Mouse (Mus musculus) mouse trophoblast stem cell (cell line): ENCODE measurements around the gene Hist1h3i.
"Not testable (repeated sequence)": the region's sequence is repeated elsewhere in the genome, so short reads cannot be mapped to it uniquely, and the experiment has no call there.

Experiments used
- in situ Hi-C, 2 experiments: fragments of 300-500 bp; cut with MseI, MboI; formaldehyde crosslinking; loops; 2 replicates in 1 of 2; 3 replicates in 1 of 2; pipeline ENCODE4 v1.15.1; 2025

Hist1h3i gene

DNA sequence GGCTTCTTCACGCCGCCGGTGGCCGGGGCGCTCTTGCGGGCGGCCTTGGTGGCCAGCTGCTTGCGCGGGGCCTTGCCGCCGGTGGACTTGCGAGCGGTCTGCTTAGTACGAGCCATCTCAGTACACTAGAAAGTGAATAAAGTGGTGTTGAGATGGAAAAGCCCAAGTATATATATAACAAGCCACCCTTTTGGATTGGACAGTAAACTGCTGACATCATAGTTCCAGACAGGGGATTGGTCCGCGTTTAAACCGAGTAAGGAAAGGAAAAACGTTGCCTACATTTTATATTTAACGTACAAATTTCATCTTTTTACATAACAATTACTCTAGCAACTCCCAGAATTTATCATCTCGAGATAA, at the start of gene Hist1h3i:
Hist1h3i (minus strand) TSS at position 116 of the 363 bp plus-strand sequence.
- in situ Hi-C loops: no loop called here

DNA sequence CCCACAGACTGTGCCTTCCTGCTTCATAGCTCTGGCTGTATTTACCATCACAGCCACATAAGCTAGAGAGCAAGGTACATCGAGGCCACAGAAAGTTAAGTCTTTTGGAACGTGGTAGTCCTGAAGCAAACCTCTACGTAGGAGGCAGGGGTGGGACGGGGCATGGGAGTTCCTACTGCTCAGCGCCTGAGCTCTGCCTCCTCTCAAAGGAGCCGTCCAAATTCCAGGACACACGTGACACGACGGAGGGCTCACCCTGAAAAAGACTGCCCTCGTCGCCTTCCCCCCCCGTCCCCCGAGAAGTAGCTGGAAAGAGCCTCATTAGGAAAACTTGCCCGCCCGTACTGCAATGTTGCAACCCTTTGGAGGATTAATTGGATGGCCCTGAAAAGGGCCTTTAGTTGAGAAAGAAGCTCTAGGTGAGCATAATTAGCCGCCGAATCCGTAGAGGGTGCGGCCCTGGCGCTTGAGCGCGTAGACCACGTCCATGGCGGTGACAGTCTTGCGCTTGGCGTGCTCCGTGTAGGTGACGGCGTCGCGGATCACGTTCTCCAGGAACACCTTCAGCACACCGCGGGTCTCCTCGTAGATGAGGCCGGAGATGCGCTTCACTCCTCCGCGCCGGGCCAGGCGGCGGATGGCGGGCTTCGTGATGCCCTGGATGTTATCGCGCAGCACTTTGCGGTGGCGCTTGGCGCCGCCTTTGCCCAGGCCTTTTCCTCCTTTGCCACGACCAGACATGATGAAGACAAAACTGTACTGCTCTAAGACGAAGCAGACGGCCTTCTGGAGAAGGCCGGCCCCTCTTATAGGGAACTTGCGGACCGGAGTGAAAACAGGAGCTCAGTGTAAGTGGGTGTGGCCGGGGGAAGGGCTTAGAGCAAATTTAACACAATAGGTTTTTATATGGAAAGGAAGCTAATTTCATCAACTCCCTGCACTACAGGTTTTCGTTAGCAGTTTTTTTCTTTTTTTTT, 48.5 kb upstream of the Hist1h3i start, which contains the start of gene Hist1h4n:
Hist1h4n (minus strand) TSS at position 779 of the 977 bp plus-strand sequence.
- in situ Hi-C loops: not testable (repeated sequence)

- in situ Hi-C loops: no loop called here
Observed at GRCm38 (mm10) chr13:21830344-21830743, 47.2 kb upstream of the Hist1h3i start.

DNA sequence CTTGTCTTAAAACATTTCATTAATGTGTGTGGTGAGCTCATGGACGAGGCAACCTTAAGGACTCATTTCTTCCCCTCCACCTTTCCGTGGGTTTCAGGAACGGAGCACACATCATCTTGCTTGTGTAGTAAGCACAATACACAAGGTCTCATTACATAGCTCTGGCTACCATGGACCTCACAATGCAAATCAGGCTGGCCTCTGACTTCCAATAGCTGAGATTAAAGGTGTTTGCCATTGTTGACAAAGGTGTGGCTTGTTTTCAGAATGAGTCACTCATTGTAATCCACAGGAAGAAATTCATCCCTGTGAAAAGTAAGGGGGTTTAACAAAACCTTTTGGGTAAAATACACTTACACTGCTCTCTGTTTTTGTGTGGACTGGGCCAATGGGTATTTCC, 45.3 kb upstream of the Hist1h3i start:
- in situ Hi-C loops: no loop called here

DNA sequence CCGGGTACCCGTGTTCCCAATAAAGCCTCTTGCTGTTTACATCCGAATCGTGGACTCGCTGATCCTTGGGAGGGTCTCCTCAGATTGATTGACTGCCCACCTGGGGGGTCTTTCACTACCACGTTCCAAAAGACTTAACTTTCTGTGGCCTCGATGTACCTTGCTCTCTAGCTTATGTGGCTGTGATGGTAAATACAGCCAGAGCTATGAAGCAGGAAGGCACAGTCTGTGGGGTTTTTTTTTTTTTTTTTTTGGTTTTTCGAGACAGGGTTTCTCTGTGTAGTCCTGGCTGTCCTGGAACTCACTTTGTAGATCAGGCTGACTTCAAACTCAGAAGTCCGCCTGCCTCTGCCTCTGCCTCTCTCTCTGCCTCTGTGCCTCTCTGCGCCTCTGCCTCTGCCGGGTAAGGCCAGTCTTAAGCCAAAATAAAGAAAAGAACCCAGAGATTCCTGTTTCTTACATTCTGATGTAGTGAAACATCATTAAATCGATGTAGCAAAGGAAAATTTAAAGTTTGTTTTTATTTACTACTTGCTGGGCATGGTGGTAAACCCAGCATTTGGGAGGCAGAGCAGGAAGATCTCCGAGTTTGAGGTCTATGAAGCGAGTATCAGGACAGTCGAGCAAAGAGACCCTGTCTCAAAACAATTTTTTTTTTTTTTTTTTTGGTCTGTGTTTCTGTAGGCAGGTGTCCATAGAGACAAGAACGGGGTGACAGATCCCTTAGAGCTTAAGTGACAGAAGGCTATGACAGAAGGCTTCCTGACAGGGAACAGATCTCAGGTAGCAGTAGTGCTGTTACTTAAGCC, 37.1 kb upstream of the Hist1h3i start:
- in situ Hi-C loops: not testable (repeated sequence)

GRCm38 (mm10) chr13:21812092-21812491, 28.9 kb upstream of the Hist1h3i start:
- in situ Hi-C loops: not testable (repeated sequence)

GRCm38 (mm10) chr13:21811539-21811938, 28.4 kb upstream of the Hist1h3i start, which contains the start of gene Hist1h4m:
Gene Hist1h4m (plus strand): TSS chr13:21811746.
- in situ Hi-C loops: not testable (repeated sequence)

DNA sequence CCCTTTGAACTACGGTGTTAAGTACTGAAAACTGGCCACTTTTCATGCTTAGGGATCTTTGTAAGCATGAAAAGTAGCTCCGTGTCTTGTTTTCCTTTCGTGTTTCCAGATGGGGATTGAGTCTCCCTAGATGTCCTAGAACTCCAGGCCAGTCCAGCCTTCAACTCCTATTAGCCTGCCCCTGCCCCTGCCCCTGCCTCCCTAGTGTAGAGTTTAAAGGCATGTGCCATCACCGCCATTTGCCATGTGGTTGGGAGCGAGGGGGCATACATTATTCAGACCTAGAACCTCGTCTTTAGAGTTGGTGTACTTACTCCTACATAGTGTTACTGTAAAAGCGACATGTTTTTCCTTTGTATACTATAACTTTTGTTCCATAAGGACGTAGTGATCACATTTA, 27.9 kb upstream of the Hist1h3i start:
- in situ Hi-C loops: not testable (repeated sequence)

GRCm38 (mm10) chr13:21810073-21810472, 26.9 kb upstream of the Hist1h3i start, which contains the start of the genes Hist1h2bq and Hist1h2ao:
Gene Hist1h2bq (minus strand): TSS chr13:21810197.
Gene Hist1h2ao (plus strand): TSS chr13:21810465.
- in situ Hi-C loops: not testable (repeated sequence)

DNA sequence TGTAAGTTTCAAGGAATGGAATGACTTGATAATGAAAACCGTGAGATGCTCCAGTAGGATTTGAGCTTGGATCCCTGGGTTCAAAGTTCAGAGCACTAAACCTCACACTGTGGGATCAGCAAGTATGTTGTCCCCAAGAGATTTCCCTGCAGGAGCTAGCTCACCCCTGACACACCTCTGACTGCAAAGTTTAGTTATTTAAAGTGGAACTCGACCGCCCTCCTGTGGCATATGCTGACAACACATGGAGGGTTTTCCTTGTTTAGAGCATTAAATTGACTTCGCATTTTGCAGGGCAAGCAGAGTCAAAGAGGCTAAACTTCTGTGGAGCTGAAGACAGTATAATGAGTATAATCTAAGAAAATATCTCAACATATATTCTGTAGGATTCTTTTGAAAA, 19.9 kb upstream of the Hist1h3i start:
- in situ Hi-C loops: not testable (repeated sequence)

DNA sequence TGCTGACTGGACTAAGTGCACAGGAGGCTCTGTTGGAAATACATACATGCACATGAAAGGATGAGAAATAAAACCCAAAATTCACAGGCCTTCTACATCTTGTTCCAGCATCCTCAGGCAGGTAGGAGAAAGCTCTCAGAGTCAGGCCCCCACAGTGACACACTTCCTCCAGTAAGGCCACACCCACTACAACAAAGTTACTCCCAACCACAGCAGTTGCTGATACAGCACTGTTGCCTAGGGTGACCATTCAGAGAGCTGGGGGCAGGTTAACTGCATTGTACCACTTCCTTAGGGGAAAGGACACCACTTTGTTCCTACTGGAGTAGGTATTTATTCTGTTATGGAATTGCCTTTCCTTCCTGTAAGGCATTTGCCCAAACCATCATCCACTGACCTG, 14.0 kb upstream of the Hist1h3i start:
- in situ Hi-C loops: not testable (repeated sequence)

- in situ Hi-C loops: no loop called here
Observed at GRCm38 (mm10) chr13:21795584-21795983, 12.4 kb upstream of the Hist1h3i start.

DNA sequence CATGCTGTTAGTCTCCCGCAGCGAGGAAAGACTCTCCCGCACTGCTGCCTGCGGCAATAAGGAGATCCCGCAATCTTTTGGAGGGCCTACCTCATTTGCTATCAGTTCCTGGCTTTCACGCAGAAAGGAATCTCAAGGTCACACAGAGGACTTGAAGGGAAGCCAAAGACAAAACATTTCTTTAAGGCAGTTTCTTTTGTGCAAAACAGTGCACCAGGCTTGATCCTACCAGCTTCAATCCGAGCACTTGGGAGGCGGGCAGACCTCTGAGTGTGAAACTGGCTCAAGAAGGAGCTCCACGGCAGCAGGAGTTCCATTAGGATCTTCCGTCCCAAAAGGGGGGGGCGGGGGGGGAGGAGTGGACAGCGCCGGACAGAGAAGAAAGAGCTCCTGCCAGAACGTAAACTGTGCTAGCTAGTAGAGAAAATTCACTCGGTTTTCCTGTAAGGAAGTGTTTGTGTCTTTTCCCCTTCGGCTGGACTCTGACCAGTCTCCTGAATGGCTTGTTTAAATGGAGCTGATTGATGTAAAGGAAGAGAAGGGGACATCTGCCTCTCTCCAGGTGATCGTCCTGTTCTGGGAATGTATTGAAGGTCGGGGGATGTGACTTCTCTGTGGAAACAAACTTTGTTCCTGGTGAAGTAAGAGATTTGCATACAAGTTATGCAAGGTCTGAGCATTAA, 7.6 kb upstream of the Hist1h3i start:
- in situ Hi-C loops: no loop called here

DNA sequence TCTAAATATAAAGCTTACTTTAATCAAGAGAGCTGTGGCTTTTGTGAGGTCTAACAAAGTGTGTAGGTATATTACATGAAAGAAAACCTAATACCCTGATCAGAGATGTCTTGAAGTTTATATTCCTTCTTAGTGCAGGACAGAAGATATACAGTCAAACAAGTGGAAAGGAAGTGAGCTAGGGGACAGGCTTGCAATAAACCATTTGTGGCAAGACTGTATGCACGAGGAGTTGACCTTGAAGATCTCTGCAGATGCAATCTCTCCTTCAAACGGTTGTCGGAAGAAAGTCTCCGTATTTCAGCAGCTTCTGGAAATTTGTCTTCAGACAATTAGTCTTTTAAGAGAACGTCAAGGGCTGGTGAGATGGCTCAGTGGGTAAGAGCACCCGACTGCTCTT, 6.8 kb upstream of the Hist1h3i start:
- in situ Hi-C loops: no loop called here

DNA sequence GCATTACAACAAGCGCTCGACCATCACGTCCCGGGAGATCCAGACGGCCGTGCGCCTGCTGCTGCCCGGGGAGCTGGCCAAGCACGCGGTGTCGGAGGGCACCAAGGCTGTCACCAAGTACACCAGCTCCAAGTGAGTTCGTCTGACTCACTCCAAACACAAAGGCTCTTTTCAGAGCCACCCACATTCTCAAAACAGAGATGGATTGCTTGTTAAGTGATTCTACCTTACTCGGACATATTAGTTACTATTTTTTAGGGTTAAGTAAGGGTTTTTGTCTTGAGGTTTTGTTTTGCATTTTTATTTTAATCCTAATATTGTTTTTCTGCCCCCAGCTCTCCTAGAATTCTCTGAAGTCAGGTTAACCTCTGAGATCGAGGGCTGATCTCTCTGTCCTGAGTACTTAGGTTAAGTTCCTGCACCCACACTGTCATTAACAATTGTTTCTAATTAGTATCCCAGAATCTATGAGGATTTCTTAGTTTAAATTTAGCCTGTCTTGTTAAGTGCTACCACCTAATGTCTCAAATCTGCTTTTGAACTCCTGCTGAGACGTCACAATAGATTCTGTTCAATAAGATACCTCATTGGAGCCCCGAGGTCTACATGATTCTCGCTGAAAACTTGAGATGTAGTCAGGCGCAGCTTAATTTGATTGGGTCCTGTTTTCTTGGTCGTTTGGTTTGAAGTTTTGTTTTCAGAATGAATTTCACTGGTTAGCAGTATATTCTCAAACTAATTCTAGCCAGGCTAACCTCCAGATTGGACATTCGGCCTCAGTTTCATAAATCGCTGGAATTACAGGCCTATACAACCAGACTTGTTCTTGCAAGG, 4.8 kb upstream of the Hist1h3i start:
- in situ Hi-C loops: no loop called here

DNA sequence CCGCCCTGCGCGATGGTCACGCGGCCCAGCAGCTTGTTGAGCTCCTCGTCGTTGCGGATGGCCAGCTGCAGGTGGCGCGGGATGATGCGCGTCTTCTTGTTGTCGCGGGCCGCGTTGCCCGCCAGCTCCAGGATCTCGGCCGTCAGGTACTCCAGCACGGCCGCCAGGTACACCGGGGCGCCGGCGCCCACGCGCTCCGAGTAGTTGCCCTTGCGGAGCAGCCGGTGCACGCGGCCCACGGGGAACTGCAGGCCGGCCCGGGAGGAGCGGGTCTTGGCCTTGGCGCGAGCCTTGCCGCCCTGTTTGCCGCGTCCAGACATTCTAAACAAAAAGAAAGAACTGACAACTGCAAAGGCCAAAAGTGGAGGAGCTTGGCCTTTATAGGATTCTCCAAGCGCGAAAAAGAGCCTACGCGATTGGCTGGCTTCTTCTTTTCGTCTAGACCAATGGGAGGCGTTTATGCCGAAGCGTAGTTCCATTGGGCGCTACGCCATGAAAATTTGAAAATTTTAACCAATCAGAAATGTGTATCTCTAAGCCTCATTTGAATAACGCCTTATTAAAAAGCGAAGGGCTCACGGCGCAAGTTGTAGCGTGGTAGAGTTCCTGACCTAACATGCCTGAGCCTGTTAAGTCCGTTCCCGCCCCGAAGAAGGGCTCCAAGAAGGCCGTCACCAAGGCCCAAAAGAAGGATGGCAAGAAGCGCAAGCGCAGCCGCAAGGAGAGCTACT, 3.9 kb upstream of the Hist1h3i start, which contains the start of the genes Hist1h2an and Hist1h2bp:
Hist1h2an (minus strand) TSS at position 320 of the 731 bp plus-strand sequence.
Hist1h2bp (plus strand) TSS at position 563 of the 731 bp plus-strand sequence.
- in situ Hi-C loops: not testable (repeated sequence)

DNA sequence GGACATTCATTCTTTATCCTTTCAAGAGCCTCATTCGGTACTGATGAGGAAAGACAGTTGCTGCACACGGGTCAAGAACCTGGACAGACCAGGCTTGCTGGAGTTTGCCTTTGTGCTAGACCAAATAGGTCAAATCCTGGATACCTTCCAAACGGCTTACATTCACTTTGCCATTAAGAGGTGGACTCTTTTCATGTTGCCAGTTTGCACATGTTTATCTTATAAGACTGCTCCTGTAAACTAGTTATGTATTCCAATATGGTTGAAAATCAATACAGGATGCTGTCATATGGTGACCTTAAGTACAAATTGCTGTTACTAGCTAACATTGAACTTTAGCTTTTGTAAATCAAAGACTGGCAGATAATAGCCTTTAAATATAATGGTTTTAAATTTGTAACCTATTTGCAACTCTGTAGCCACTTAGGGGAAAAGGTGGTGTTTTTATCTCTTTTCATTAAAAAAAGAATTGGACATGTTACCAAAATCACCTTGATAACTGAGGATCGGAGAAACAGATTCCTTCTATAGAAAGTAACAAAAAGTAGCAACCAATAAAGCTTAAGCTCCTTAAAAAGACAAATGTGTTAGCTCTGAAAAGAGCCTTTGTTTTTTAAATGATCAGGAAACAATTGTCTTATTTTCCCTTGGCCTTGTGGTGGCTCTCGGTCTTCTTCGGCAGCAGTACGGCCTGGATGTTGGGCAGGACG, 3.2 kb upstream of the Hist1h3i start:
- in situ Hi-C loops: no loop called here

GRCm38 (mm10) chr13:21784311-21784710, 1.1 kb upstream of the Hist1h3i start:
- in situ Hi-C loops: no loop called here

GRCm38 (mm10) chr13:21783734-21784161, 578 bp upstream of the Hist1h3i start:
- in situ Hi-C loops: no loop called here
